Mouse (Mus musculus): Measurements from ENCODE around the gene Gse1.

The Gse1 gene

GRCm38 (mm10) chr8:120227891-120228591 lies at the start of gene Gse1:
Gene Gse1 (plus strand): TSS chr8:120228456.
- no peak for DNase-seq (ENCODE audit: extremely low read depth, insufficient read length, low spot score)

GRCm38 (mm10) chr8:120179027-120179431 lies 49.2 kb upstream of the Gse1 start:
- peak; percentile 70 for DNase-seq (ENCODE audit: extremely low read depth, insufficient read length, low spot score)

GRCm38 (mm10) chr8:120180445-120180970 lies 47.7 kb upstream of the Gse1 start:
- no peak for DNase-seq (ENCODE audit: extremely low read depth, insufficient read length, low spot score)

GRCm38 (mm10) chr8:120181274-120181673 lies 47.0 kb upstream of the Gse1 start:
- no peak for DNase-seq (ENCODE audit: extremely low read depth, insufficient read length, low spot score)

GRCm38 (mm10) chr8:120181861-120182414 lies 46.3 kb upstream of the Gse1 start:
- DNase-seq (ENCODE audit: extremely low read depth, insufficient read length, low spot score): no peak

GRCm38 (mm10) chr8:120184366-120184765 lies 43.9 kb upstream of the Gse1 start:
- DNase-seq (ENCODE audit: extremely low read depth, insufficient read length, low spot score): no peak

GRCm38 (mm10) chr8:120184850-120185792 lies 43.1 kb upstream of the Gse1 start:
- DNase-seq (ENCODE audit: extremely low read depth, insufficient read length, low spot score): no peak

- peak; percentile 27 for DNase-seq (ENCODE audit: extremely low read depth, insufficient read length, low spot score)
Observed at GRCm38 (mm10) chr8:120186454-120186853, 41.8 kb upstream of the Gse1 start.

- DNase-seq (ENCODE audit: extremely low read depth, insufficient read length, low spot score): no peak
Observed at GRCm38 (mm10) chr8:120188510-120188909, 39.7 kb upstream of the Gse1 start.

- DNase-seq (ENCODE audit: extremely low read depth, insufficient read length, low spot score): no peak
Observed at GRCm38 (mm10) chr8:120189440-120189839, 38.8 kb upstream of the Gse1 start.

GRCm38 (mm10) chr8:120190107-120190809 lies 38.0 kb upstream of the Gse1 start:
- peak; percentile 18 for DNase-seq (ENCODE audit: extremely low read depth, insufficient read length, low spot score)

GRCm38 (mm10) chr8:120190810-120191413 lies 37.3 kb upstream of the Gse1 start:
- peak; percentile 80 for DNase-seq (ENCODE audit: extremely low read depth, insufficient read length, low spot score)

- no peak for DNase-seq (ENCODE audit: extremely low read depth, insufficient read length, low spot score)
Observed at GRCm38 (mm10) chr8:120191633-120192032, 36.6 kb upstream of the Gse1 start.

- no peak for DNase-seq (ENCODE audit: extremely low read depth, insufficient read length, low spot score)
Observed at GRCm38 (mm10) chr8:120192118-120192517, 36.1 kb upstream of the Gse1 start.

GRCm38 (mm10) chr8:120201351-120201750 lies 26.9 kb upstream of the Gse1 start:
- no peak for DNase-seq (ENCODE audit: extremely low read depth, insufficient read length, low spot score)

GRCm38 (mm10) chr8:120202546-120202945 lies 25.7 kb upstream of the Gse1 start:
- no peak for DNase-seq (ENCODE audit: extremely low read depth, insufficient read length, low spot score)

- DNase-seq (ENCODE audit: extremely low read depth, insufficient read length, low spot score): no peak
Observed at GRCm38 (mm10) chr8:120204736-120205360, 23.4 kb upstream of the Gse1 start.

GRCm38 (mm10) chr8:120205916-120206315 lies 22.3 kb upstream of the Gse1 start:
- peak; percentile 44 for DNase-seq (ENCODE audit: extremely low read depth, insufficient read length, low spot score)

GRCm38 (mm10) chr8:120207364-120207763 lies 20.9 kb upstream of the Gse1 start:
- no peak for DNase-seq (ENCODE audit: extremely low read depth, insufficient read length, low spot score)

- no peak for DNase-seq (ENCODE audit: extremely low read depth, insufficient read length, low spot score)
Observed at GRCm38 (mm10) chr8:120208113-120208512, 20.1 kb upstream of the Gse1 start.

All from 3134 (cell line).